Mouse (Mus musculus) cerebellum, adult 2 months (tissue): ENCODE data around the gene Timp2.

Experiments used
- CTCF ChIP-seq: fragments of 200-500 bp; IDR thresholded peaks from 2 replicates; pipeline ENCODE4 v1.5.1; 2011; ENCODE audit warnings: low read depth, mild to moderate bottlenecking, control low read depth, low read length, moderate library complexity, borderline replicate concordance; ENCODE audit not compliant: insufficient read depth
- POLR2A ChIP-seq: fragments of 200-500 bp; IDR thresholded peaks from 2 replicates; pipeline ENCODE4 v1.6.1; 2011; ENCODE audit warnings: low read length, control low read depth, borderline replicate concordance; ENCODE audit not compliant: insufficient read depth

DNA sequence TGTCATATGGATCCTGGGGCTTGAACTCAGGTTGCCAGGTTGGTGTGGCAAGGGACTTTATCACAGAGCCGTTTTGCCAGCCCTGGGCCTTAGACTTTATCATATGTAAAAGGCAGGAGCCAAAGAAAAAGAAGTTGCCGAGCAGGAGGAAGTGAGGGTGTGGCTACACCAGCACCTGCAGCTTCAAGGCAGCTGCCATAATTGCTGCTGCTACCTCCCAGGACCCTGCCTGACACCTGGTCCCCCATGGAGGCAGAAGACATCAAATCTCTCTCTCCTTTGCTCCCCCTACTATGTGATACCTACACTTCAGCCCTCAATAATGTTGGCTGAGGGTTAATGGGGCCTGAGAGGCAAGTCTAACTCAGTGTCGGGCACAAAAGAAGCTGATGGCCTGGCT lies 7.1 kb downstream of the Timp2 start:
- TF ChIP-seq CTCF (no peak), POLR2A (no peak)
